Mouse (Mus musculus): Measurements from ENCODE around the gene Serpinb6a. TPM values are rescaled to one million over a fixed set of nuclear protein-coding genes. Genes with fewer than 3 reads are reported as not detected.
A peak's percentile ranks its signal among the peaks of the same experiment; 100 is the strongest.

Gene Serpinb6a
- polyA plus RNA-seq, 1 experiment: 31.1 TPM

DNA sequence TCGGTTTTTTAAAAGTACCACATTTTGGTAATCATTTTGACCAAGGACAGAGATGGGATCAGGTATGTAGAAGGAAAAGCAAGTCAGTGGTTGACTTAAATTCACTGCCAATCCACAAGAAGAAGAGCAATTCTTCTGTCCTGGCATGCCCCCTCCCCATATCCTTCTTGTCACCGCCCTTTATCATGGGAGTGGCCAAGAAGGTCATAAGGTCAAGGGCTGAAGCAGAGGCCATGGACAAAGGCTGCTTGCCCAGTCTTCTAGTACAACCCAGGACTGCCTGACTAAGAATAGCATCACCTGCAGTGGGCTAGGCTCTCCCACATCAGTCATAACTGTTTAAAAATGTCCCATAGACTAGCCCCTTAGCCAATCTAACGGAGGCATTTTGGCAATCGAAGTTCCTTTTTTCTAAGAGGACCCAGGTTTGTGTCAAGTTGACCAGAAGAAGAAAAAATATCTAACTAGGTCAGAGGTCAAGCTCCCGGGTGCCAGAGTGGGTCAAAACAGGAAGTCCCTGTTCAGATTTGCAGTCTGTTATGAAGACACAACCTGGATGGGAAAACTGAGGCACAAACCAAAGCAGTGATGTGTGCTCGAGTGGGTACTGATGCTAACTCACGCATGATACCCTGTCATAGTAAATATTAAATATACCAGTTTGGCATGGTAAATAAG is 41.3 kb upstream of the Serpinb6a start:
- peak overlapping the region; percentile 20; the same call in 1 of the 2 replicates for H3K27ac ChIP-seq (ENCODE audit: insufficient read depth, low read depth, low read length)
- DNase-seq: no peak
- TF ChIP-seq CTCF (conservative IDR thresholded peaks at IDR 0.05; ENCODE audit: insufficient read depth, insufficient read length, low read depth, low read length) (no peak), POLR2A (IDR thresholded peaks at IDR 0.05; ENCODE audit: low read depth, low read length) (no peak)
- H3K4me1 ChIP-seq (ENCODE audit: control insufficient read depth, insufficient read depth, low read length): peaks cover 23% of the 10 kb centered on the region
- no peaks in the 10 kb centered on the region for H3K27me3 ChIP-seq (replicated peaks; ENCODE audit: control insufficient read depth, insufficient read depth, low read length)
- WGBS: 54% methylated on average over 7 of the region's 7 CpGs
- H3K36me3 ChIP-seq (ENCODE audit: control insufficient read depth, insufficient read depth, low read length): peaks cover 5% of the 10 kb centered on the region; the same call in 1 of the 2 replicates
- H3K4me3 ChIP-seq (ENCODE audit: insufficient read depth, low read depth, low read length): no peak overlapping the region

DNA sequence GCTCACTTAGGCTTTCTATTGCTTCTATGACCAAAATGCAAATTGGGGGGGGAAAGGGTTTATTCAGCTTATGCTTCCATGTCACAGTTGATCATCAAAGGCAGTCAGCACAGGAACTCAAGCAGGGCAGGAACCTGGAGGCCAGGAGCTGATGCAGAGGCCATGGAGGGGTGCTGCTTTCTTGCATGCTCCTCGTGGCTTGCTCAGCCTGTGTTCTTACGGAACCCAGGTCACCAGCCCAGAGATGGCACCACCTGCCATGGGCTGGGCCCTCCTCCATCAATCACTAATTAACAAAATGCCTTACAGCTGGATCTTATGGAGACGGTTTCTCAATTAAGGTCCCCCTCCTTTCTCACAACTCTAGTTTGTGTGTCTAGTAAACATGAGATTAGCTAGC is 37.5 kb upstream of the Serpinb6a start:
- Histone ChIP-seq H3K36me3 (ENCODE audit: control insufficient read depth, insufficient read depth, low read length) (no peaks in the 10 kb centered on the region; the same call in 1 of the 2 replicates), H3K4me3 (ENCODE audit: insufficient read depth, low read depth, low read length) (no peak overlapping the region)
- 64% methylated on average over 3 of the region's 3 CpGs for WGBS

DNA sequence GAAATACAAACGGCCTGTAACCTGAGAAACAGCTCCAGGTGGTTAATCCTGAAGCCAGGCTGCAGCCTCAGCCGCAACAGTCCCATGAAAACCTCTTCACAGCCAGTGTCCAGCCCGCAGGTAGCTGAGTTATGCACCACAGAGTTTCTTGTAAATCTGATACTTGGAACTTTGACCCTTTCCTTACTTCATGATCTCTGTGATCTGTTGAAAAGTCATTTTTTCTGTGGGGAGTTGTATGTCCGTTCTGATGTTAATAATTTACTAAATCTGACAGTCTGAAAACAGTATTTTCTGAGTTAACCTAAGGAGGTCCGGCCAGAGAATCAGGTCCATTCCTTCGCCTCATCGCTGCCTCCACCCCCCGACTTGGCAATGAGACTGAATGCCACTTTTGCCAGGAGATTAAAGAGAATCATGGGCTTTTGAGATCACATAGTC is 36.3 kb upstream of the Serpinb6a start:
- Histone ChIP-seq H3K36me3 (ENCODE audit: control insufficient read depth, insufficient read depth, low read length) (no peaks in the 10 kb centered on the region), H3K27me3 (replicated peaks; ENCODE audit: control insufficient read depth, insufficient read depth, low read length) (no peaks in the 10 kb centered on the region), H3K27ac (ENCODE audit: insufficient read depth, low read depth, low read length) (peak overlapping the region; percentile 98), H3K4me3 (ENCODE audit: insufficient read depth, low read depth, low read length) (peak overlapping the region; percentile 86), H3K4me1 (ENCODE audit: control insufficient read depth, insufficient read depth, low read length) (peaks cover 24% of the 10 kb centered on the region)
- TF ChIP-seq POLR2A (IDR thresholded peaks at IDR 0.05; ENCODE audit: low read depth, low read length) (peak; percentile 38), CTCF (conservative IDR thresholded peaks at IDR 0.05; ENCODE audit: insufficient read depth, insufficient read length, low read depth, low read length) (no peak)
- WGBS: 34% methylated on average over 8 of the region's 8 CpGs
- peak; percentile 89 for DNase-seq

More for the DNA sequence above, 37.5 kb upstream of the Serpinb6a start:
- TF ChIP-seq CTCF (conservative IDR thresholded peaks at IDR 0.05; ENCODE audit: insufficient read depth, insufficient read length, low read depth, low read length): no peak
- no peak for TF ChIP-seq POLR2A (IDR thresholded peaks at IDR 0.05; ENCODE audit: low read depth, low read length)
- Histone ChIP-seq H3K4me1 (ENCODE audit: control insufficient read depth, insufficient read depth, low read length) (peaks cover 27% of the 10 kb centered on the region), H3K27me3 (replicated peaks; ENCODE audit: control insufficient read depth, insufficient read depth, low read length) (no peaks in the 10 kb centered on the region), H3K27ac (ENCODE audit: insufficient read depth, low read depth, low read length) (peak overlapping the region; percentile 89)
- peak; percentile 63 for DNase-seq

DNA sequence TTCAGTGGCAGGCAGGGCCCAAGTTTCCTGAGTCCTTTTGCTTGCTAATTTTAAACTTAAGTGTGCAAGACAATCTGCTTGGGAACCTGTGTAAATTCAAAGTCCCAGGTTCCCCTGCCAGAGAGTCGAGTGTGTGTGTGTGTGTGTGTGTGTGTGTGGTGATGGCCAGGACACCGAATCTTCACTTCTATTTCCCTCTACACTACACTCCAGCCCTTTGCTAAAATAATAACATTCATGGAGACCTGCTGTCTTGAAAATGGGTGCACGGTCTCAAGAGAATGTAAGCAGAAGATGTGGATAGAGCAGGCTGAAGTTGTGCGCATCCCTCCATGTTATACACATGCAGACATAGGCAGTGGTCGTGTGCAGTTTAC is 35.5 kb upstream of the Serpinb6a start:
- no peaks in the 10 kb centered on the region for H3K36me3 ChIP-seq (ENCODE audit: control insufficient read depth, insufficient read depth, low read length)
- peak overlapping the region; percentile 86 for H3K4me3 ChIP-seq (ENCODE audit: insufficient read depth, low read depth, low read length)
- WGBS: 17% methylated on average over 5 of the region's 5 CpGs
- H3K27me3 ChIP-seq (replicated peaks; ENCODE audit: control insufficient read depth, insufficient read depth, low read length): no peaks in the 10 kb centered on the region
- no peak for TF ChIP-seq POLR2A (IDR thresholded peaks at IDR 0.05; ENCODE audit: low read depth, low read length)
- no peak for TF ChIP-seq CTCF (conservative IDR thresholded peaks at IDR 0.05; ENCODE audit: insufficient read depth, insufficient read length, low read depth, low read length)
- no peak for DNase-seq
- H3K4me1 ChIP-seq (ENCODE audit: control insufficient read depth, insufficient read depth, low read length): peaks cover 24% of the 10 kb centered on the region
- peak overlapping the region; percentile 94 for H3K27ac ChIP-seq (ENCODE audit: insufficient read depth, low read depth, low read length)

DNA sequence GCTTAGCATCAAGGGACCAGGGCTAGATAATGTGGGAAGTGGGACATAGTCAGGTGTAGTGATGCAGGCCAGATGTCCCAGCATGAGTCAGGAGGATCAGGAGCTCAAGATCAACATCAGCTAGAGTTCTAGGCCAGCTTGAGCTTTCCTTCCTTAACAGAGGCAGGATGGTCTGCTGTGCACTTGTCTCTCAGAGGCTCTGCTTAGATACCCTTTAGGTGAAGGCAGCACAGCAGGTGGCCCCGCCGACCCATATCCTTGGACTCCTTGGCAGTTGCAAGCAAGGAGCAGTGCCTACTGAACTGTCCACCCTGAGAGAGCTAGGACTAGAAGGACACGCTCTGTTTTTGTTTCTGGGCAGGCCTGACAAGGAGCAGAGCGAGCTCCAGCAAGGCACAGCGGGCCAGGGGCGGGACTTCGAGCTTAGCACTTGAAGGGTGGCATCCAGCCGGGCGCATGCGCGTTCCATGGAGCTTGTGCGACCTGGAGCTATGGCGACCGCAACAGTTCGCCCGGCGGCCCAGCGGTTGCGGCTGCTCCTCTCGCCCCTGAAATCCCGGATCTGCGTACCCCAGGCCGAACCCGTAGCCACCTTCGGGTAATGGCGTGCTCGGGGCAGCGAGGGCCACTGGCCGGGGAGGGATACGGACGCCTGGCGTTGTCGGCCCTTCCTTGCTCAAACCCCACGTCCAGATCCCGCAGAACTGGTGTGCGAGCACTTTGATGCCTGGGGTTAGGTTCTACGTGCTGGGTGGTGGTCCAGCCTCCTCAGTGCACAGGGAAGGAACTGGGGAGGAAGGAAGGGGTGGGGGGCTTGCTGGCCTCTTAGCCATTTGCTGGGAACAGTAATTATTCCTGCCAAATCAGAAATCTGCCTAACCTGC is 34.8 kb upstream of the Serpinb6a start, which contains the start of gene Bphl:
Gene Bphl, plus strand, starts transcription at position 426 of the 884 bp plus-strand sequence.
- Histone ChIP-seq H3K27me3 (replicated peaks; ENCODE audit: control insufficient read depth, insufficient read depth, low read length) (no peaks in the 10 kb centered on the region), H3K4me3 (ENCODE audit: insufficient read depth, low read depth, low read length) (peak within 1 kb of the TSS; percentile 86), H3K27ac (ENCODE audit: insufficient read depth, low read depth, low read length) (peak within 1 kb of the TSS; percentile 94), H3K36me3 (ENCODE audit: control insufficient read depth, insufficient read depth, low read length) (no peaks in the 10 kb centered on the region), H3K4me1 (ENCODE audit: control insufficient read depth, insufficient read depth, low read length) (peaks cover 22% of the 10 kb centered on the region)
- TF ChIP-seq POLR2A (IDR thresholded peaks at IDR 0.05; ENCODE audit: low read depth, low read length) (peak; percentile 76), CTCF (conservative IDR thresholded peaks at IDR 0.05; ENCODE audit: insufficient read depth, insufficient read length, low read depth, low read length) (no peak)
- DNase-seq: peak; percentile 97
- 1% methylated on average over 37 of the region's 37 CpGs for WGBS

DNA sequence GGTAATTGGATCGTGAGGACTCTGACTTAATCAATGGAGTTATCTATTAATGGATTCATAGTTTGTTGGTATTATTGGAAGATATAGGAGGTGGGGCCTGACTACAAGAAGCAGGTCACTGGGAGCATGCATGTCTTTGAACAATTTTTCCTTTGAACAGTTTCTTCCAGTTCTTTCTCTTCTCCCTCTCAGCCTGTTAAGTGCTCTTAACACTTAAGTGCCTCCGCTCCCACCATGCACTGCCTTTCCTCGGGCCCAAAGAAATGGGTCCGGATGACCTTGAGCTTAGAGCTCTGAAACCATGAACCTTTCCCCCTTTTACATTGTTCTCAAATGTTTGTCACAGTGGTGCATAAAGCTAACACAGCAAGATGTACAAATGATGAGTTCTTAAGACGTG is 34.1 kb upstream of the Serpinb6a start:
- no peaks in the 10 kb centered on the region for H3K36me3 ChIP-seq (ENCODE audit: control insufficient read depth, insufficient read depth, low read length)
- H3K4me3 ChIP-seq (ENCODE audit: insufficient read depth, low read depth, low read length): no peak overlapping the region
- peak overlapping the region; percentile 71; the same call in 1 of the 2 replicates for H3K27ac ChIP-seq (ENCODE audit: insufficient read depth, low read depth, low read length)
- no peaks in the 10 kb centered on the region for H3K27me3 ChIP-seq (replicated peaks; ENCODE audit: control insufficient read depth, insufficient read depth, low read length)
- WGBS: 71% methylated on average over 5 of the region's 5 CpGs
- no peak for TF ChIP-seq POLR2A (IDR thresholded peaks at IDR 0.05; ENCODE audit: low read depth, low read length)
- TF ChIP-seq CTCF (conservative IDR thresholded peaks at IDR 0.05; ENCODE audit: insufficient read depth, insufficient read length, low read depth, low read length): no peak
- DNase-seq: no peak
- peaks cover 17% of the 10 kb centered on the region for H3K4me1 ChIP-seq (ENCODE audit: control insufficient read depth, insufficient read depth, low read length)
